Mouse (Mus musculus): Measurements from ENCODE around the gene Msl1. TPM values are rescaled to one million over a fixed set of nuclear protein-coding genes. Genes with fewer than 3 reads are reported as not detected.
A peak's percentile ranks its signal among the peaks of the same experiment; 100 is the strongest.

Gene Msl1
- polyA plus RNA-seq, 1 experiment from 2014 or later, result 25.0 TPM

GRCm38 (mm10) chr11:98775348-98776051 lies 19.8 kb upstream of the Msl1 start:
- Histone ChIP-seq H3K36me3 (peaks cover 4% of the 10 kb centered on the region), H3K27ac (peak overlapping the region; percentile 87), H3K9me3 (replicated peaks) (no peaks in the 10 kb centered on the region), H3K27me3 (ENCODE audit: low read depth, poor library complexity, severe bottlenecking) (no peaks in the 10 kb centered on the region), H3K4me3 (peak overlapping the region; percentile 55), H3K4me1 (peaks cover 61% of the 10 kb centered on the region)
- DNase-seq (ENCODE audit: low spot score), result peak; percentile 97
- WGBS, result 6% methylated on average over 15 of the region's 15 CpGs

GRCm38 (mm10) chr11:98776052-98776764 lies 19.1 kb upstream of the Msl1 start:
- peak overlapping the region; percentile 87 for H3K27ac ChIP-seq
- H3K4me1 ChIP-seq, result peaks cover 67% of the 10 kb centered on the region
- no peaks in the 10 kb centered on the region for H3K36me3 ChIP-seq
- H3K4me3 ChIP-seq, result peak overlapping the region; percentile 55
- 45% methylated on average over 12 of the region's 12 CpGs for WGBS
- H3K27me3 ChIP-seq (ENCODE audit: low read depth, poor library complexity, severe bottlenecking), result no peaks in the 10 kb centered on the region
- no peaks in the 10 kb centered on the region for H3K9me3 ChIP-seq (replicated peaks)
- DNase-seq (ENCODE audit: low spot score), result no peak

- Histone ChIP-seq H3K9me3 (replicated peaks) (no peaks in the 10 kb centered on the region), H3K27me3 (ENCODE audit: low read depth, poor library complexity, severe bottlenecking) (no peaks in the 10 kb centered on the region), H3K4me3 (peak overlapping the region; percentile 55), H3K36me3 (no peaks in the 10 kb centered on the region), H3K4me1 (peaks cover 70% of the 10 kb centered on the region), H3K27ac (peak overlapping the region; percentile 87)
- 9% methylated on average over 9 of the region's 9 CpGs for WGBS
- peak; percentile 59 for DNase-seq (ENCODE audit: low spot score)
These were observed 18.3 kb upstream of the Msl1 start for GRCm38 (mm10) chr11:98776843-98777590.

- peak overlapping the region; percentile 87; the same call in 1 of the 2 replicates for H3K27ac ChIP-seq
- no peaks in the 10 kb centered on the region for H3K36me3 ChIP-seq
- no peak overlapping the region for H3K4me3 ChIP-seq
- no peak for DNase-seq (ENCODE audit: low spot score)
- peaks cover 76% of the 10 kb centered on the region for H3K4me1 ChIP-seq
- H3K27me3 ChIP-seq (ENCODE audit: low read depth, poor library complexity, severe bottlenecking), result no peaks in the 10 kb centered on the region
- H3K9me3 ChIP-seq (replicated peaks), result no peaks in the 10 kb centered on the region
These were observed 17.4 kb upstream of the Msl1 start for GRCm38 (mm10) chr11:98777888-98778287.

- no peaks in the 10 kb centered on the region for H3K9me3 ChIP-seq (replicated peaks)
- H3K27ac ChIP-seq, result peak overlapping the region; percentile 88
- no peaks in the 10 kb centered on the region for H3K27me3 ChIP-seq (ENCODE audit: low read depth, poor library complexity, severe bottlenecking)
- peak overlapping the region; percentile 40 for H3K4me3 ChIP-seq
- peaks cover 73% of the 10 kb centered on the region for H3K4me1 ChIP-seq
- DNase-seq (ENCODE audit: low spot score), result no peak
- WGBS, result 13% methylated on average over 14 of the region's 14 CpGs
- H3K36me3 ChIP-seq, result no peaks in the 10 kb centered on the region
These were observed 13.3 kb upstream of the Msl1 start for GRCm38 (mm10) chr11:98781851-98782512.

GRCm38 (mm10) chr11:98782651-98783235 lies 12.6 kb upstream of the Msl1 start:
- Histone ChIP-seq H3K4me3 (peak overlapping the region; percentile 40), H3K4me1 (peaks cover 71% of the 10 kb centered on the region), H3K36me3 (no peaks in the 10 kb centered on the region), H3K27me3 (ENCODE audit: low read depth, poor library complexity, severe bottlenecking) (no peaks in the 10 kb centered on the region), H3K27ac (peak overlapping the region; percentile 88), H3K9me3 (replicated peaks) (no peaks in the 10 kb centered on the region)
- 2% methylated on average over 17 of the region's 17 CpGs for WGBS
- peak; percentile 68 for DNase-seq (ENCODE audit: low spot score)

- H3K27me3 ChIP-seq (ENCODE audit: low read depth, poor library complexity, severe bottlenecking), result no peaks in the 10 kb centered on the region
- no peaks in the 10 kb centered on the region for H3K36me3 ChIP-seq
- H3K9me3 ChIP-seq (replicated peaks), result no peaks in the 10 kb centered on the region
- H3K4me3 ChIP-seq, result peak overlapping the region; percentile 40
- peak overlapping the region; percentile 88 for H3K27ac ChIP-seq
- peak; percentile 90 for DNase-seq (ENCODE audit: low spot score)
- 0% methylated on average over 20 of the region's 20 CpGs for WGBS
- H3K4me1 ChIP-seq, result peaks cover 68% of the 10 kb centered on the region
These were observed 12.1 kb upstream of the Msl1 start for GRCm38 (mm10) chr11:98783236-98783696.

GRCm38 (mm10) chr11:98784139-98784538 lies 11.2 kb upstream of the Msl1 start:
- H3K27ac ChIP-seq, result peak overlapping the region; percentile 88
- DNase-seq (ENCODE audit: low spot score), result no peak
- WGBS, result 67% methylated on average over 4 of the region's 4 CpGs
- H3K9me3 ChIP-seq (replicated peaks), result no peaks in the 10 kb centered on the region
- H3K4me3 ChIP-seq, result no peak overlapping the region
- no peaks in the 10 kb centered on the region for H3K36me3 ChIP-seq
- no peaks in the 10 kb centered on the region for H3K27me3 ChIP-seq (ENCODE audit: low read depth, poor library complexity, severe bottlenecking)
- peaks cover 74% of the 10 kb centered on the region for H3K4me1 ChIP-seq

GRCm38 (mm10) chr11:98785214-98785613 lies 10.1 kb upstream of the Msl1 start:
- H3K4me3 ChIP-seq, result no peak overlapping the region; the same call in 1 of the 2 replicates
- no peaks in the 10 kb centered on the region for H3K36me3 ChIP-seq
- peaks cover 80% of the 10 kb centered on the region for H3K4me1 ChIP-seq
- no peak for DNase-seq (ENCODE audit: low spot score)
- no peaks in the 10 kb centered on the region for H3K27me3 ChIP-seq (ENCODE audit: low read depth, poor library complexity, severe bottlenecking)
- WGBS, result 70% methylated on average over 10 of the region's 10 CpGs
- no peaks in the 10 kb centered on the region for H3K9me3 ChIP-seq (replicated peaks)
- peak overlapping the region; percentile 81 for H3K27ac ChIP-seq

- DNase-seq (ENCODE audit: low spot score), result peak; percentile 59
- Histone ChIP-seq H3K4me3 (peak overlapping the region; percentile 32; the same call in 1 of the 2 replicates), H3K9me3 (replicated peaks) (no peaks in the 10 kb centered on the region), H3K36me3 (no peaks in the 10 kb centered on the region), H3K4me1 (peaks cover 79% of the 10 kb centered on the region), H3K27me3 (ENCODE audit: low read depth, poor library complexity, severe bottlenecking) (no peaks in the 10 kb centered on the region), H3K27ac (peak overlapping the region; percentile 81)
- 13% methylated on average over 12 of the region's 12 CpGs for WGBS
These were observed 9.5 kb upstream of the Msl1 start for GRCm38 (mm10) chr11:98785772-98786281.

GRCm38 (mm10) chr11:98786359-98787214 lies 8.7 kb upstream of the Msl1 start:
- H3K4me3 ChIP-seq, result peak overlapping the region; percentile 32

More at GRCm38 (mm10) chr11:98786359-98787214, 8.7 kb upstream of the Msl1 start:
- DNase-seq (ENCODE audit: low spot score), result peak; percentile 93
- H3K4me1 ChIP-seq, result peaks cover 73% of the 10 kb centered on the region
- no peaks in the 10 kb centered on the region for H3K36me3 ChIP-seq
- no peaks in the 10 kb centered on the region for H3K9me3 ChIP-seq (replicated peaks)
- no peaks in the 10 kb centered on the region for H3K27me3 ChIP-seq (ENCODE audit: low read depth, poor library complexity, severe bottlenecking)
- H3K27ac ChIP-seq, result peak overlapping the region; percentile 81
- WGBS, result 3% methylated on average over 14 of the region's 15 CpGs

Measured in limb, embryonic 10.5 days (tissue).